Mouse (Mus musculus): ENCODE results near the gene Serpinf2. TPM values are rescaled to one million over a fixed set of nuclear protein-coding genes. Genes with fewer than 3 reads are reported as not detected.

Gene Serpinf2
- polyA plus RNA-seq, 1 experiment from 2014 or later, result 20.4 TPM

DNA sequence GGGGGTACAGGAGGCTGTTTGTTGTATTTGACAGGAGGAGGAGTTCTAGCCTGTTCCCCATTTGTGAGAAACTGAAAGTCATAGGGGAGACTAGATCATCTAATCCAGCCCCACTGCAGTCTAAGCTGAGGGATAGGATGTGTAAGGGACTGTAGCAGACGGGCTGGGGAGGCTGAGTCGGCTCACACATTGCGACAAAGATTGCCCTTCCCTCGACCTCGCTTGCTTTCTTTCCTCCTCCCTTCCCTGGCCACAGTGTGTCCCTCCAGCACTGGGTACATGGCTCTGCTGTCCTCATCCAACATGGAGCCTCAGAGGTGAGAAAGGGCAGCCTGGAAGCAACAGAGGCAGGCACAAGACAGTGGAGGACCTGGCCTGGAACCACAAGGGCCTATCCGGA, 25.7 kb upstream of the Serpinf2 start:
- Histone ChIP-seq H3K9ac (no peak overlapping the region), H3K4me1 (replicated peaks) (peaks cover 34% of the 10 kb centered on the region), H3K4me2 (replicated peaks) (no peak overlapping the region), H3K36me3 (peaks cover 6% of the 10 kb centered on the region; the same call in 1 of the 2 replicates), H3K4me3 (replicated peaks) (no peak overlapping the region), H3K27ac (no peak overlapping the region), H3K27me3 (replicated peaks) (no peaks in the 10 kb centered on the region), H3K9me3 (no peaks in the 10 kb centered on the region)
- 88% methylated on average over 6 of the region's 6 CpGs for WGBS
- ATAC-seq, result no peak

DNA sequence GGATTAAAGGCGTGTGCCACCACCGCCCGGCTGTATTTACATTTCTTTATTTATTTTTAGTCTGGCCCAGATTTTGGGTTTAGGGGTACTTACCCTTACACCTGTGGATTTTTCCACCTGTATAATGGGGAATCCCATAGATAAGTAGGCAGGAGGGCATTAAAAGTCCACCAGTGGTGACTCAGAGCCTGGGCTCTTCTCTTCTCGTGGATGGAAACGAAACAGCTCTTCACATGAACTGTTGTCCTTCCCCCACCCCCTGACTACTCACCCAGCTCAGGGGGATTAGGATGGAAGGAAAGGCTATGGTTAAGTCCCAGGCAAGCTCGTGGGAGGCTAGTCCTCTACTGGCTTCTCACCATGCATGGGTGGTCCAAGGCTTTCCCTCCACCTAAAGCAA, 25.0 kb upstream of the Serpinf2 start:
- no peaks in the 10 kb centered on the region for H3K27me3 ChIP-seq (replicated peaks)
- WGBS, result 83% methylated on average over 6 of the region's 6 CpGs
- ATAC-seq, result no peak
- H3K36me3 ChIP-seq, result peaks cover 6% of the 10 kb centered on the region; the same call in 1 of the 2 replicates
- H3K4me2 ChIP-seq (replicated peaks), result no peak overlapping the region
- no peaks in the 10 kb centered on the region for H3K9me3 ChIP-seq
- no peak overlapping the region for H3K27ac ChIP-seq
- no peak overlapping the region for H3K9ac ChIP-seq
- no peak overlapping the region for H3K4me3 ChIP-seq (replicated peaks)
- H3K4me1 ChIP-seq (replicated peaks), result peaks cover 40% of the 10 kb centered on the region

DNA sequence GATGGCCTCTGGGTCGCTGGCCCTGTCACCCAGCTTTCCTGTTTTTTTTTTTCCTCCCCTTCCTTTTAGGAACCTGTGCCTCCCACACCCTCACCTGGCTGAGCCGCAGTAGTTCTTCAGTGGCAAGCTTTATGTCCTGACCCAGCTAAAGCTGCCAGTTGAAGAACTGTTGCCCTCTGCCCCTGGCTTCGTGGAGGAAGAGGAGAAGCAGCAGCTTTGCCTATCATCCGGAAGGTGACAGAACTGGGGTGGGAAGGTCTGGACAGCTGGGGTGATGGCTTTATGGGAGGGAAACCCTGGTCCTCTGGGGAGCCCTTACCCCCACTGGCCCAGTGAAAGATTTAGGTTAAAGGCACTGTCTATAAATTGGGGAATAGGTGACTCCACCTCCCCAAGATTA, 24.2 kb upstream of the Serpinf2 start:
- Histone ChIP-seq H3K9ac (no peak overlapping the region), H3K9me3 (no peaks in the 10 kb centered on the region), H3K36me3 (peaks cover 6% of the 10 kb centered on the region; the same call in 1 of the 2 replicates), H3K4me3 (replicated peaks) (no peak overlapping the region), H3K27me3 (replicated peaks) (no peaks in the 10 kb centered on the region), H3K27ac (peak overlapping the region; percentile 41; the same call in 1 of the 2 replicates), H3K4me2 (replicated peaks) (peak overlapping the region; percentile 91), H3K4me1 (replicated peaks) (peaks cover 41% of the 10 kb centered on the region)
- 57% methylated on average over 4 of the region's 4 CpGs for WGBS
- no peak for ATAC-seq

DNA sequence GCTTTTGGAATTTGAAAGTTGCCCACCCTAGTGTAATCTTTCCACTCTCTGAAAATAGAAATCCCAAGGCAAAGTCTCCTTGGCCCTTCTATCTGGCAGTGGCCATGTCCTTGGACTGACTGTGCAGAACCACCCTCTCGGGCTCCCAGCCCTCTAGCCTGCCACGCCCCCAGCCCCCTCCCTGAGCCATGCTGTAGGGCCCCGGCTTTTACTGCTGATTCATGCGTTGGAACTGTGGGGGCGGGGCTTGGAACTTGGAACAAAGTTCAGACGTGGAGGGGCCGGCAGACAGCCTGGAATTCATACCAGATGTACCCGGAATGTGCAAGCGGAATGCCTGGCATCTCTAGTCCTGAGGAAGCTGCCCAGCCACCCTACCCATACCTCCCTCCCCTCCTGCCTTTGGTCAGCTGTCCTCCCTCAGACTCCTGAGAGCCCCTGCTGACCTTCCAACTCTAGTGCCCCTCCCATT, 23.5 kb upstream of the Serpinf2 start:
- Histone ChIP-seq H3K36me3 (peaks cover 6% of the 10 kb centered on the region; the same call in 1 of the 2 replicates), H3K27me3 (replicated peaks) (no peaks in the 10 kb centered on the region), H3K4me3 (replicated peaks) (peak overlapping the region; percentile 65), H3K9me3 (no peaks in the 10 kb centered on the region), H3K27ac (peak overlapping the region; percentile 91), H3K4me2 (replicated peaks) (peak overlapping the region; percentile 91), H3K9ac (peak overlapping the region; percentile 49; the same call in 1 of the 2 replicates), H3K4me1 (replicated peaks) (peaks cover 34% of the 10 kb centered on the region)
- ATAC-seq, result peak; percentile 70
- 2% methylated on average over 9 of the region's 9 CpGs for WGBS

DNA sequence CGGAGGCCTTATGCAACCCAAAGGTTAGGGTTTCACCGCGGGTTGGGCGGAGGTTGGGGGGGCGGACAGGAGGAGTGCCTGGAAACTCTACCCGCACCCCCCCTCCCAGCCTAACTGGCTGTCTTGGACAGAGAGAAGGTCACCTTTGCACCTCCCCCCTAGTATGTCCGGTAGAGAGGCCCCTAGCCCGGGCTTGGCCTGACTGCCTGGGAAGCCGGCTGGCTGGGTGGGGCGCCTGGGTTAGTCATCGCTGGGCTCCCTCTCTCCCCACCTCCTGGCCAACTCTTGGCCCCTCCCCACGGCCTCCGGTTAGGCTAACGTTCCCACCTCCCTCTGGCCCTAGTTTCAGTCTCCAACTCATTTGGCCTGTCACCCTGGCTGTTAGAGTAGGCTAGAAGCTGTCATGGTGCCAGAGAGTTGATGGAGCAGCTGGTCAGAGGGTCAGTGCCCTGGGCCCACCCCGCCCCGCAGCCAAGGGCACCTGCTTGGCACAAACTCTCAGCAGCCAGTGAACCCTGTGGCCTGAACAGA, 22.9 kb upstream of the Serpinf2 start:
- H3K27ac ChIP-seq, result peak overlapping the region; percentile 91
- peak overlapping the region; percentile 49 for H3K9ac ChIP-seq
- H3K27me3 ChIP-seq (replicated peaks), result no peaks in the 10 kb centered on the region
- H3K4me2 ChIP-seq (replicated peaks), result peak overlapping the region; percentile 91
- no peaks in the 10 kb centered on the region for H3K9me3 ChIP-seq
- peak overlapping the region; percentile 65 for H3K4me3 ChIP-seq (replicated peaks)
- 2% methylated on average over 15 of the region's 16 CpGs for WGBS
- peaks cover 6% of the 10 kb centered on the region; the same call in 1 of the 2 replicates for H3K36me3 ChIP-seq
- ATAC-seq, result peak; percentile 43
- peaks cover 30% of the 10 kb centered on the region for H3K4me1 ChIP-seq (replicated peaks)

DNA sequence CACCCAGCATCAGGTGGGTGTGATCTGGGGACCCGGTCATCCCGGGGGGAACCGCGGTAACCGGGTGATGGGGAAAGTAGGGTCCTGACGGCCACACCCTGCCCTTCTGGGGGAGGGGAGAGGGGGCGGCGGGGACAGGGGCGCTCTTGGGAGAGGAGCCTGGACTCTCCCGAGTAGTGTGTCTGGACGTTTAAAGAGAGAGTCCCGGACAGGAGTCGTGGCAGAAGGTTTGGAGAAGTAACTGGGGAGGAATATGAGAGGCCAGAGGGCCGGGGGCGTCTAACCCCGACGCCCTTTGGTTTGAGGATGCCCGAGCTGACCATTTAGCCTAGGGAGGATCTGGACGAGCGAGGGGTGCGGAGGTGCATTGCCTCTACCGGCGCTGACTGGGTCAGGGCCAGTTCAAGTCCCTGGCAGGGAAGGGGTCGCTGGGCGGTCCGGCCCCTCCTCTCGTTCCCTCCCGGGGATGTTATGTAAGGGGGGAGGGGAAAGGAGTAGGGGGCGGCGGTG, 22.4 kb upstream of the Serpinf2 start:
- ATAC-seq, result peak; percentile 11; the same call in 1 of the 2 replicates
- WGBS, result under 1% methylated on average over 28 of the region's 30 CpGs
- H3K27ac ChIP-seq, result peak overlapping the region; percentile 91

DNA sequence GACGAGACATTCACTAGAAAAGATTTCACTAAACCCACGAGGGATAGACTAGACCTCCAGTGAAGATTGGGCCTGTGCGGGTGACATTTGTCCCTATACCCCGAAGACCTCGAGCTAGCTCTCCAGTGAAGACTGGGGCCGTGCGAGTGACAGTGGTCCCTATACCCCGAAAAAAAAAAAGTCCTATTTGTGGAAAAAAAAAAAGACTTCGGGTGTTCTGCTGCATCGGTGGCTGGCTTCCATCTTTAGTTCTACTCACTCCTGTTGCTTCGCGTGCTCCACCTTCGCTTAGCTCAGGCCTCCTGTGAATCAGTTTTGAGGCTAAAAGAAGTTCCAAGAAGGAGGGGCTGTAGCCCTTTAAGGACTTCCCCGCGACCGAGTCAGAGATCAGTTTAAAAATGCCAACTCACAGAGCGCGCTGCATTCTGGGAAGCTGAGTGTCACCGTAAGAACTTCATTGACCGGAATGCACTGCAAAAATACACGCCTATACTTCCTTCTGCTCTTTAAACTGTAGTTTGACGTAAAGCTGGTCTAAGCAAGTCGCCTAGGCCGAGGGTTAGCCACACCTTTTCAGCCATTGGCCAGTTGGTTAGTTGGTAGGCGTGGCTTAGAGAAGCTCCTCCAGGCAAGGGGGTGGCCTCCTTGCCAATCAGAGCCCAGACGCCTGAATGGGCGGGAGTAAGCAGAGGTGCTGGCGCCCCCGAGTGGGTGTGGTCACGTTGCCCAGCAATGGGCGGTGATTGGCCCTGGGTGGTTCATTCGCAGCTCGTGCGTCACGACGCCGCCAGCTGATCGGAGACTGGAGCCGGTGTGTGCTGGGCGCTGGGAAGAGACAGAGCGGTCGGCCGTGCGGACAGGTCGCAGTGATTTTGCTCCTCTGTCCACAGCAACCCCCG, 21.7 kb upstream of the Serpinf2 start, which contains the start of gene Tlcd2:
Tlcd2 (plus strand) TSS at position 872 of the 899 bp plus-strand sequence.
- peak within 1 kb of the TSS; percentile 91 for H3K4me2 ChIP-seq (replicated peaks)
- H3K4me3 ChIP-seq (replicated peaks), result peak within 1 kb of the TSS; percentile 65
- ATAC-seq, result peak; percentile 92
- peak within 1 kb of the TSS; percentile 96 for H3K27ac ChIP-seq
- H3K9me3 ChIP-seq, result no peaks in the 10 kb centered on the region
- H3K36me3 ChIP-seq, result peaks cover 6% of the 10 kb centered on the region; the same call in 1 of the 2 replicates
- peaks cover 30% of the 10 kb centered on the region for H3K4me1 ChIP-seq (replicated peaks)
- WGBS, result under 1% methylated on average over 46 of the region's 46 CpGs
- peak within 1 kb of the TSS; percentile 49 for H3K9ac ChIP-seq
- H3K27me3 ChIP-seq (replicated peaks), result no peaks in the 10 kb centered on the region

More for the DNA sequence above, 22.4 kb upstream of the Serpinf2 start:
- peak overlapping the region; percentile 65 for H3K4me3 ChIP-seq (replicated peaks)
- no peaks in the 10 kb centered on the region for H3K9me3 ChIP-seq
- peak overlapping the region; percentile 91 for H3K4me2 ChIP-seq (replicated peaks)
- peaks cover 6% of the 10 kb centered on the region; the same call in 1 of the 2 replicates for H3K36me3 ChIP-seq
- peak overlapping the region; percentile 49 for H3K9ac ChIP-seq
- H3K4me1 ChIP-seq (replicated peaks), result peaks cover 30% of the 10 kb centered on the region
- H3K27me3 ChIP-seq (replicated peaks), result no peaks in the 10 kb centered on the region

DNA sequence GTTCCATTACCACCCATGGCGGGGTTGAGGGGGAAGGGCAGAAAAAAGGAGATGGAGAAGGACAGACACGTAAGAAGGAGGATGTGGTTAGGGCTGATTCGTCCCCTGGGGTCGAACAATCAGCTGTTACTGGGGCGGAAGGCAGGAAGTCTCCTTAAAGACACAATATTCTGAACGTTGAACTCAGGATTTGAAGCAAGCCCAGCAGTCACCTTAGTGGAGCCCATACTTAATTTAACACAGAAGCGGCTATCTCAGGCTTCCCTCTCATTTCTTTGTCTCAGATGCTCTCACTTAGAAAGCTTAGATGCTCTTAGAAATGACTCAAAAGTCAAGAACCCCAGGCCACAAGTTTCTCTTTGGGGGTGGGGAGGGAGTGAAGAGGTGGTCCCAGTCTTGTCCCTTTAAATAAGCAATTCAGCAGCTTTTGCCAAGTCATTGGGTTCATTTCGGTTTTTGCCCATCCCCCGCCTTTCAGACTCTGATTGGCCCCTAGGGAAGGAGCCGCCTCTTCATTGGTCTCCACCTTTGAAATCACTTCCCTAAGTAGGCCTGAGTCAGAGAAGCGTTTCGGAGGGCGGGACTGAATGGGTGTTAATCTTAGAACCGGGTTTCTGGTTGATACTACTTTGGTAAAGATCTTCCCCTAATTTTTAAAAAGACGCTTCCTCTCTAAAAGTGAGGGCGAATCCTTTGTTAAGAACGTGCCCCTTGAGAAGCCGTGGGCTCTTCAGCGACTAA, 20.9 kb upstream of the Serpinf2 start:
- Histone ChIP-seq H3K27me3 (replicated peaks) (no peaks in the 10 kb centered on the region), H3K9ac (peak overlapping the region; percentile 48), H3K36me3 (0 out of 2 replicates have a peak, but pooled peaks cover 2% of the 10 kb centered on the region), H3K4me3 (replicated peaks) (peak overlapping the region; percentile 65), H3K27ac (peak overlapping the region; percentile 96), H3K4me1 (replicated peaks) (peaks cover 30% of the 10 kb centered on the region), H3K4me2 (replicated peaks) (peak overlapping the region; percentile 69), H3K9me3 (no peaks in the 10 kb centered on the region)
- WGBS, result 4% methylated on average over 19 of the region's 19 CpGs
- peak; percentile 52 for ATAC-seq

DNA sequence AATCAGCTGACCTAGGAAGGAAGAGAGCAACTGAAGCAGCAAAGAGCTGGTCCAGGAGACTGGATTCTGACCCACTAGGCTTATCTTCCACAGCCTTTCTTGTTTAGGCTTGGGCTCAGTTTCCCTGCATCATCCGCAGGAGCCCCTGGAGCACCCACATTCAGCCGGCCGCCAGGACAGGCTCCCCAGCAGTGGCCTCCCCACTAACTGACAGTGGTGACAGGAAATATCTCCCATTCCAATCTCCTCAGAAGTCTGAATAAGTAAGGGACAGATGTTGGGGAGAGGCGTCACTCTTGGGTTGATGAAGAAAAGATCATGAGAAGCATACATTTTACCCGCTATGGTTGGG, 20.3 kb upstream of the Serpinf2 start:
- Histone ChIP-seq H3K4me3 (replicated peaks) (peak overlapping the region; percentile 14; the same call in 1 of the 2 replicates), H3K36me3 (no peaks in the 10 kb centered on the region), H3K9ac (peak overlapping the region; percentile 0; the same call in 1 of the 2 replicates), H3K27ac (peak overlapping the region; percentile 96), H3K4me2 (replicated peaks) (peak overlapping the region; percentile 69), H3K4me1 (replicated peaks) (peaks cover 36% of the 10 kb centered on the region), H3K9me3 (no peaks in the 10 kb centered on the region), H3K27me3 (replicated peaks) (no peaks in the 10 kb centered on the region)
- ATAC-seq, result no peak
- WGBS, result 23% methylated on average over 5 of the region's 5 CpGs

DNA sequence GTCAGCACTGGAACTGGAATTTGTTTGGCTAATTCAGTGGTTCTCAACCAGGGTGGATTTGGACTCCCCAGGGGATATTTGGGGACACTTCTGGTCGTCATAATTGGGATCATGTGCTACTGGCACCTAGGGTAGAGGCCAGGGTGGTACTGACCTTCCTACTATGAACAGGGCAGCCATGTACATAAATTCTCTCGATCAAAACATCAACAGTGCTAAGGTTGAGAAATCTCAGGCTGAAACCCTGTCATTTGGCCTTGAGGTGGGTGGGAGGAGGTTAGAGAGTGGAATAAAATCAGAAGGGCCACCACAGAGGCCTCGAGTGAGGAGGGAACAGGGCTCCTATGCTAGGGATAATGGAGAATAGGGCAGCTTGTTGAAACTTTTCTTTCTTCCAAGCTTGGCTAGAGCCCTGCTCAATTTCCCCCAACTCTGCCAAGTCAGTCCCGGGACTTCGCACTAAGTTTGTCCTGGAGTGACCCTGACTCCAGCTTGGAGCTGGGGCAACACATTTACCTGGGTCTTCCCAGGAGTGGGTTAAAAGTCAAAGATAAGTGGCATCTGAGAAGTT, 19.8 kb upstream of the Serpinf2 start:
- H3K4me3 ChIP-seq (replicated peaks), result no peak overlapping the region
- H3K4me1 ChIP-seq (replicated peaks), result peaks cover 36% of the 10 kb centered on the region
- peak overlapping the region; percentile 96 for H3K27ac ChIP-seq
- no peaks in the 10 kb centered on the region for H3K27me3 ChIP-seq (replicated peaks)
- peak overlapping the region; percentile 69; the same call in 1 of the 2 replicates for H3K4me2 ChIP-seq (replicated peaks)
- H3K9me3 ChIP-seq, result no peaks in the 10 kb centered on the region
- H3K9ac ChIP-seq, result peak overlapping the region; percentile 0; the same call in 1 of the 2 replicates
- H3K36me3 ChIP-seq, result no peaks in the 10 kb centered on the region
- ATAC-seq, result no peak
- WGBS, result 75% methylated on average over 5 of the region's 5 CpGs

DNA sequence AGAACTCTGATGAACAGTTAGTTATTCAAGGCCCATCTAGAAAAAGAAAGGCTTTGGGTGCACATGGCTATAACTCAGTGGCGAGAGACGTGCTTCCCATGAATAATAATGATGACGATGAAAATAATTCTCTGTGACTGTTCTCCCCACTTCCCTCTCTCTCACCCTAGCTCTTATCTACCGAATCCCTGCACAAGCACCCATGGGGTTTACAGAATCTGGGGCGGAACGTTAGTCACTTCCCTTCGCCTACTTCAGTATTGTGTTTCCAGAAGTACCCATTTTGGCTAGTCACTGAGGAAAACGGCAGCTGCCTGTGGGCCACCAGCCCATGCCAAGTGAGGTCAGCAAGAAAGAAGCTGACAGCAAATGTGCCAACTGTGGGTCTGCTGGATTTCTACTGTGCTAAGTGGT, 19.2 kb upstream of the Serpinf2 start:
- Histone ChIP-seq H3K27ac (no peak overlapping the region), H3K9ac (no peak overlapping the region), H3K4me3 (replicated peaks) (no peak overlapping the region), H3K27me3 (replicated peaks) (no peaks in the 10 kb centered on the region), H3K9me3 (no peaks in the 10 kb centered on the region), H3K4me1 (replicated peaks) (peaks cover 39% of the 10 kb centered on the region), H3K36me3 (no peaks in the 10 kb centered on the region), H3K4me2 (replicated peaks) (no peak overlapping the region)
- 79% methylated on average over 8 of the region's 8 CpGs for WGBS
- ATAC-seq, result no peak
